Mouse (Mus musculus): ENCODE data around the gene Lemd2.

- TF ChIP-seq CTCF (IDR thresholded peaks at IDR 0.05; ENCODE audit: low read depth, low read length), result no peak
- TF ChIP-seq POLR2A (IDR thresholded peaks at IDR 0.05; ENCODE audit: extremely low read depth, insufficient read depth, low read length), result no peak
These were observed 26.2 kb downstream of the Lemd2 start for GRCm38 (mm10) chr17:27178019-27178418.
